Mouse (Mus musculus) midbrain, embryonic 15.5 days (tissue): ENCODE measurements around the gene Flrt2. TPM values are rescaled to one million over a fixed set of nuclear protein-coding genes. Genes with fewer than 3 reads are reported as not detected.

ENCODE experiments used
- ATAC-seq: fragments of 200-750 bp; cut with Nextera tagmentation; replicated peaks from 2 replicates; pipeline ENCODE4 v1.8.0; 2017; ENCODE audit warnings: moderate TSS enrichment
- H3K27ac ChIP-seq: fragments of 300-500 bp; sonication (generic); 2 replicates; pipeline ENCODE4 v1.5.1; 2015; ENCODE audit warnings: mild to moderate bottlenecking, inconsistent platforms
- H3K27me3 ChIP-seq: fragments of 300-500 bp; sonication (generic); replicated peaks from 2 replicates; pipeline ENCODE4 v1.6.1; 2015; ENCODE audit warnings: inconsistent platforms
- H3K36me3 ChIP-seq: fragments of 300-500 bp; sonication (generic); replicated peaks from 2 replicates; pipeline ENCODE4 v1.6.1; 2015; ENCODE audit warnings: inconsistent platforms
- H3K4me1 ChIP-seq: fragments of 300-500 bp; sonication (generic); 2 replicates; pipeline ENCODE4 v1.6.1; 2015; ENCODE audit warnings: inconsistent platforms
- H3K4me2 ChIP-seq: fragments of 300-500 bp; sonication (generic); 2 replicates; pipeline ENCODE4 v1.6.1; 2015; ENCODE audit warnings: inconsistent platforms, mild to moderate bottlenecking, moderate library complexity
- H3K4me3 ChIP-seq: fragments of 300-500 bp; sonication (generic); 2 replicates; pipeline ENCODE4 v1.5.1; 2015; ENCODE audit warnings: mild to moderate bottlenecking, inconsistent platforms
- H3K9ac ChIP-seq: fragments of 300-500 bp; sonication (generic); 2 replicates; pipeline ENCODE4 v1.6.1; 2015; ENCODE audit warnings: mild to moderate bottlenecking, inconsistent platforms
- H3K9me3 ChIP-seq: fragments of 300-500 bp; sonication (generic); 2 replicates; pipeline ENCODE4 v1.6.1; 2016; ENCODE audit warnings: inconsistent platforms
- WGBS: fragments of 180-500 bp; shearing (Covaris S2); methylation state at CpG from one replicate; pipeline ENCODE4 v1.1.7; 2015; ENCODE audit warnings: mixed read lengths; 5-methylcytosine and 5-hydroxymethylcytosine counted together
- polyA plus RNA-seq: library from polyadenylated mRNA; unstranded; fragments of >200 nt; fragmentation: Nextera tagmentation; extraction: Ambion mirVana; gene quantifications from 2 replicates; pipeline ENCODE4 v1.2.1, GENCODE M21; 2015

The Flrt2 gene
- polyA plus RNA-seq, 1 experiment from 2014 or later: 25.4 TPM

- Histone ChIP-seq H3K27ac (peak overlapping the region; percentile 87), H3K4me2 (peak overlapping the region; percentile 87), H3K4me1 (peaks cover 40% of the 10 kb centered on the region), H3K4me3 (peak overlapping the region; percentile 83), H3K9ac (peak overlapping the region; percentile 69), H3K36me3 (no peaks in the 10 kb centered on the region), H3K27me3 (0 out of 2 replicates have a peak, but pooled peaks cover 3% of the 10 kb centered on the region), H3K9me3 (no peaks in the 10 kb centered on the region)
- ATAC-seq: peak; percentile 90
- WGBS: under 1% methylated on average over 67 of the region's 68 CpGs
Observed at GRCm38 (mm10) chr12:95694991-95695833, 3.2 kb downstream of the Flrt2 start.

DNA sequence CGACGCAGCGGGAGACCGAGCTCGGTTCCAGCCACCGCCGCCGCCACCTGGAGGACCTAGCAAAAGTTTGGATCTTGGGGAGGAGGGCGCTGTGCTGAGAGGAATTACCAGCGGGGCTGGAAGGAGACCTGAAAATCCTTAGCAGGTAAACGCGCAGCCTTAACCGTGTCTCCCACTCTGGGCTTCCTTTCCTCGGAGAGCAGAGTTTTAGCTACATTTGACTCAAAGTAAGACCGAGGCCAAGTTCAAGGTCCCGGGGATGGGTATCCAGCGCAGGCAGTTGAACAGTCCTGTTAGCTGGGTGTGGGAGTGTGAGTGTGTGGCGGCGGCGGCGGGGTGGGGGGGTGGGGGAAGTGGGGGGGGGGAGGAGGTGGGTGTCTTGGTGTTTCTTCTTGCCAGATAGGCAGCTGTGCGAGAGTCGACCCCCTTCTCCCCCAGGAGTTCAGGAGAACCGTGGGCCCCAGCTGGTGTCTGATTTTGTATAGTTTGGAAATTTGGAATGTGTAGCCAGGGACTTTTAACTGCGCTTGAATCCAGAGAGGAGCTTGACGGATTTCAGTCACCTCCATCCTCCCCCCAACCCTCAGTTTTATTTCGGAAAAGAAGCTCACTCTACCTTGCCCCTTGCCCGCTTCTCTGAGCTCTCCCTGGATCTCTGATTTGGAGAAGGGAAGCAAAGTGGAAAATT, 4.0 kb downstream of the Flrt2 start:
- Histone ChIP-seq H3K4me1 (peaks cover 39% of the 10 kb centered on the region), H3K27me3 (0 out of 2 replicates have a peak, but pooled peaks cover 3% of the 10 kb centered on the region), H3K4me2 (peak overlapping the region; percentile 87), H3K4me3 (peak overlapping the region; percentile 83), H3K9ac (peak overlapping the region; percentile 69), H3K36me3 (no peaks in the 10 kb centered on the region), H3K27ac (peak overlapping the region; percentile 87), H3K9me3 (no peaks in the 10 kb centered on the region)
- under 1% methylated on average over 24 of the region's 28 CpGs for WGBS
- ATAC-seq: peak; percentile 14

GRCm38 (mm10) chr12:95696522-95697025, 4.5 kb downstream of the Flrt2 start:
- ATAC-seq: no peak
- H3K4me3 ChIP-seq: peak overlapping the region; percentile 83
- peak overlapping the region; percentile 69 for H3K9ac ChIP-seq
- no peaks in the 10 kb centered on the region for H3K36me3 ChIP-seq
- 4% methylated on average over 6 of the region's 6 CpGs for WGBS
- no peaks in the 10 kb centered on the region for H3K9me3 ChIP-seq
- peak overlapping the region; percentile 87 for H3K27ac ChIP-seq
- H3K4me1 ChIP-seq: peaks cover 33% of the 10 kb centered on the region
- H3K27me3 ChIP-seq: 0 out of 2 replicates have a peak, but pooled peaks cover 3% of the 10 kb centered on the region
- peak overlapping the region; percentile 87 for H3K4me2 ChIP-seq

GRCm38 (mm10) chr12:95698556-95698955, 6.5 kb downstream of the Flrt2 start:
- WGBS: 51% methylated on average over 1 of the region's 1 CpGs
- Histone ChIP-seq H3K36me3 (no peaks in the 10 kb centered on the region), H3K9me3 (no peaks in the 10 kb centered on the region), H3K27me3 (no peaks in the 10 kb centered on the region), H3K9ac (peak overlapping the region; percentile 7), H3K4me1 (peaks cover 23% of the 10 kb centered on the region), H3K4me3 (peak overlapping the region; percentile 83), H3K4me2 (peak overlapping the region; percentile 87), H3K27ac (no peak overlapping the region)
- no peak for ATAC-seq

- 71% methylated on average over 2 of the region's 2 CpGs for WGBS
- Histone ChIP-seq H3K4me3 (no peak overlapping the region), H3K27ac (no peak overlapping the region), H3K9me3 (no peaks in the 10 kb centered on the region), H3K9ac (no peak overlapping the region), H3K27me3 (no peaks in the 10 kb centered on the region), H3K4me1 (peaks cover 16% of the 10 kb centered on the region; the same call in 1 of the 2 replicates), H3K4me2 (no peak overlapping the region), H3K36me3 (no peaks in the 10 kb centered on the region)
- ATAC-seq: no peak
Observed at GRCm38 (mm10) chr12:95700746-95701145, 8.7 kb downstream of the Flrt2 start.

DNA sequence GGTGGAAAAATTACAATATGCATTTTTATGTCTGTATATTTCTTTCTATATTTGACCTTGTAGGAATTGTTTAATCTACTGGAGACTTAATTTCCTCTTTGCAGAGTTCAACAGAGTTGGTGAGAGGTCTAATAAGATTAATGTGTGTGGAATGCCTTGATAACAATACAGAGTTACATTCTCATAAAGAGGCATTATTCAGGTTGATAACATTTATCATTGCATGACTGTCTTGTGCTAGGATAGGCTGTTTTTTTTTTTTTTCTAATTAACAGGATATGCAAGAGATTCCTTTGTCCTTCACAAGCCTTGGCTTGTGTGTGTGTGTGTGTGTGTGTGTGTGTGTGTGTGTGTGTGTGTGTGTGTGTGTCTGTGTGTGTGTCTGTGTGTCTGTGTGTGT, 9.6 kb downstream of the Flrt2 start:
- Histone ChIP-seq H3K4me3 (no peak overlapping the region), H3K27me3 (no peaks in the 10 kb centered on the region), H3K4me1 (peaks cover 12% of the 10 kb centered on the region; the same call in 1 of the 2 replicates), H3K9ac (no peak overlapping the region), H3K4me2 (no peak overlapping the region), H3K9me3 (no peaks in the 10 kb centered on the region), H3K27ac (no peak overlapping the region), H3K36me3 (no peaks in the 10 kb centered on the region)
- ATAC-seq: no peak

- Histone ChIP-seq H3K27ac (no peak overlapping the region), H3K9ac (no peak overlapping the region), H3K4me3 (no peak overlapping the region), H3K36me3 (no peaks in the 10 kb centered on the region), H3K27me3 (no peaks in the 10 kb centered on the region), H3K4me1 (no peaks in the 10 kb centered on the region), H3K9me3 (no peaks in the 10 kb centered on the region), H3K4me2 (no peak overlapping the region)
- WGBS: 88% methylated on average over 3 of the region's 3 CpGs
- no peak for ATAC-seq
Observed at GRCm38 (mm10) chr12:95705006-95705405, 13.0 kb downstream of the Flrt2 start.

- no peak for ATAC-seq
- no peaks in the 10 kb centered on the region for H3K9me3 ChIP-seq
- no peaks in the 10 kb centered on the region for H3K27me3 ChIP-seq
- H3K4me3 ChIP-seq: no peak overlapping the region
- 97% methylated on average over 2 of the region's 2 CpGs for WGBS
- H3K27ac ChIP-seq: no peak overlapping the region
- H3K36me3 ChIP-seq: no peaks in the 10 kb centered on the region
- no peak overlapping the region for H3K4me2 ChIP-seq
- H3K4me1 ChIP-seq: no peaks in the 10 kb centered on the region
- no peak overlapping the region for H3K9ac ChIP-seq
Observed at GRCm38 (mm10) chr12:95723265-95723664, 31.2 kb downstream of the Flrt2 start.

DNA sequence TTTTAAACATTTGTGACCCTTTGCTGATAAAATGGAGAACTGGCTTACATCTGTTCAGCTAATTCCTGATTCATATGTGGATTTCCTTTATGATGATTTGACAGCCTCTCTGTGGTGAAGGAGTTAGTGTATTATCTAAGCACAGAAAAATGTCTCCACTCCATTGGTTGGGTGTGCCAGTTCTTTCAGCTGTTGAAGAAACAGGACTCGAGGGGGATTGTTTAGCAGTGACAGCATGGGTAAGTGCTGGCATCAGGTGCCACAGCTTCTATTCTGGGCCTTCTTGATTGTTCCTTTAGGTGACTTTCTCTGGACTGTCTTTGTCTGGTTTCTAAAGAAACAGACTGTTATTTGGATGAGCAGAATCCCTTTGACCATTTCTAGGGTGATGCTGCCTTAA, 42.0 kb downstream of the Flrt2 start:
- Histone ChIP-seq H3K4me2 (no peak overlapping the region), H3K4me1 (peaks cover 17% of the 10 kb centered on the region), H3K9me3 (no peaks in the 10 kb centered on the region), H3K27me3 (no peaks in the 10 kb centered on the region), H3K36me3 (no peaks in the 10 kb centered on the region), H3K4me3 (no peak overlapping the region), H3K27ac (no peak overlapping the region), H3K9ac (no peak overlapping the region)
- 70% methylated on average over 1 of the region's 1 CpGs for WGBS
- ATAC-seq: no peak

DNA sequence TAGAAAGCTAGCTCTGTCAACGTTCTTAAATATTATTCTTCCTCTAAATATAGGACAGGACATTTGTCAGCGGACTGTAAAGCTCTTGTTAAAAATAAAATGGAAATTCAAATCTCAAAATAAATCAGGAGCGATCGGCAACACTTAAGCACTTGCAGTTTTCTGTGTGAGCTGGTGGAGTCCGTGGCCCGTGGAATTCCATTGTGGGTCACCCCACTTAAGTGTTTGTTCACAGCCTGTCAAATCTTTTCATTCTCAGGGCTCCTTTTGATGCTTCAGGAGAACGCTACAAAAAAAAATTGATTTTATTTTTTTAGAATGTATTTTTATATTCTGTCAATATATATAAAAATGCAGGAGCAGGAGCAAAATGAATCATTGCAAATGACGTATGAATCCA, 45.5 kb downstream of the Flrt2 start:
- Histone ChIP-seq H3K4me3 (no peak overlapping the region), H3K4me1 (peaks cover 17% of the 10 kb centered on the region), H3K27me3 (no peaks in the 10 kb centered on the region), H3K9ac (no peak overlapping the region), H3K4me2 (no peak overlapping the region), H3K9me3 (no peaks in the 10 kb centered on the region), H3K27ac (0 out of 2 replicates have a peak overlapping the region, but pooled peaks have one; percentile 34), H3K36me3 (no peaks in the 10 kb centered on the region)
- ATAC-seq: no peak
- WGBS: 54% methylated on average over 8 of the region's 8 CpGs

GRCm38 (mm10) chr12:95738031-95738430, 46.0 kb downstream of the Flrt2 start:
- Histone ChIP-seq H3K4me1 (peaks cover 17% of the 10 kb centered on the region), H3K9ac (no peak overlapping the region), H3K36me3 (no peaks in the 10 kb centered on the region), H3K4me3 (no peak overlapping the region), H3K27me3 (no peaks in the 10 kb centered on the region), H3K27ac (peak overlapping the region; percentile 34; the same call in 1 of the 2 replicates), H3K4me2 (no peak overlapping the region; the same call in 1 of the 2 replicates), H3K9me3 (no peaks in the 10 kb centered on the region)
- ATAC-seq: no peak
- 55% methylated on average over 5 of the region's 5 CpGs for WGBS

GRCm38 (mm10) chr12:95738491-95739135, 46.6 kb downstream of the Flrt2 start:
- Histone ChIP-seq H3K27me3 (no peaks in the 10 kb centered on the region), H3K36me3 (no peaks in the 10 kb centered on the region), H3K4me3 (no peak overlapping the region), H3K4me1 (peaks cover 17% of the 10 kb centered on the region), H3K9ac (no peak overlapping the region), H3K9me3 (no peaks in the 10 kb centered on the region), H3K27ac (no peak overlapping the region), H3K4me2 (no peak overlapping the region)
- 52% methylated on average over 7 of the region's 7 CpGs for WGBS
- ATAC-seq: 0 out of 2 replicates have a peak, but pooled peaks have one; percentile 10
